Mouse (Mus musculus): Measurements from ENCODE around the gene Phgdh.

- TF ChIP-seq POLR2A (IDR thresholded peaks at IDR 0.05; ENCODE audit: control insufficient read depth, low read depth, low read length) (no peak), CTCF (IDR thresholded peaks at IDR 0.05; ENCODE audit: control insufficient read depth, insufficient read depth, insufficient replicate concordance, low read depth, low read length) (no peak)
These were observed 589 bp downstream of the Phgdh start for GRCm38 (mm10) chr3:98339097-98339705.

All from testis, adult 2 months (tissue).